Mouse (Mus musculus) urinary bladder, adult 18-20 months (tissue): ENCODE measurements around the gene Fam102a.

ENCODE experiments used
- DNase-seq, 2 experiments: peaks; one replicate each; pipeline ENCODE4 v3.0.0; 2022; ENCODE audit warnings: low spot score in 2 of 2, mixed read lengths in 2 of 2

The Fam102a gene

DNA sequence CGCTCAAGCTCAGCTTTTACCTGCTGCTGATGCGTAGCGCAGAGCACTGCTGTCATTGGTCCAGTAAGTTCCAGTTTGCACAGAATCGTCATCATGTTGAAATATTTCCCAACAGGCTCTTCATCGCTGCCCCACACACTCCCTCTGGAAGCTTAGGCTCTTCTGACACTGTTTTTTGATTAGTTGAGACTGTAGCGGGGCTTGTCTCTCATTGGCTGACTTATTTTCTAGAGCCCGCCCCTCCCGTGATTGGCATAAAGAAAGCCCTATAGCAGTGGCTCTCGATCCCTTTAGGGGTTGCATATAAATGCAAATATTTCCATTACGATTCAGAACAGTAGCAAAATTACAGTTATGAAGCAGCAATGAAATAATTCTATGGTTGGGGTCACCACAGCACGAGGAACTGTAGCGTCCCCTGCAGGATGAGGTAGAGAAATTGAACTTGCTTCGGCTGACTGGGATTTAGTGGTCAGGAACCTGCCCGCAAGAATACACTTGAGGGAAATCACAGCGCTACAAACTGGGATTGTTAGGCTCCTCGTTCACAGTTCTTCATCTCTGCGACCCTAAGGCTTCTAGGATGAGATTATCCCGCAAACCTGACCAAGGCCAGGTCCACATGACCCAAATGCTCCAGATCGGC lies 46.4 kb downstream of the Fam102a start:
- no peak for DNase-seq

DNA sequence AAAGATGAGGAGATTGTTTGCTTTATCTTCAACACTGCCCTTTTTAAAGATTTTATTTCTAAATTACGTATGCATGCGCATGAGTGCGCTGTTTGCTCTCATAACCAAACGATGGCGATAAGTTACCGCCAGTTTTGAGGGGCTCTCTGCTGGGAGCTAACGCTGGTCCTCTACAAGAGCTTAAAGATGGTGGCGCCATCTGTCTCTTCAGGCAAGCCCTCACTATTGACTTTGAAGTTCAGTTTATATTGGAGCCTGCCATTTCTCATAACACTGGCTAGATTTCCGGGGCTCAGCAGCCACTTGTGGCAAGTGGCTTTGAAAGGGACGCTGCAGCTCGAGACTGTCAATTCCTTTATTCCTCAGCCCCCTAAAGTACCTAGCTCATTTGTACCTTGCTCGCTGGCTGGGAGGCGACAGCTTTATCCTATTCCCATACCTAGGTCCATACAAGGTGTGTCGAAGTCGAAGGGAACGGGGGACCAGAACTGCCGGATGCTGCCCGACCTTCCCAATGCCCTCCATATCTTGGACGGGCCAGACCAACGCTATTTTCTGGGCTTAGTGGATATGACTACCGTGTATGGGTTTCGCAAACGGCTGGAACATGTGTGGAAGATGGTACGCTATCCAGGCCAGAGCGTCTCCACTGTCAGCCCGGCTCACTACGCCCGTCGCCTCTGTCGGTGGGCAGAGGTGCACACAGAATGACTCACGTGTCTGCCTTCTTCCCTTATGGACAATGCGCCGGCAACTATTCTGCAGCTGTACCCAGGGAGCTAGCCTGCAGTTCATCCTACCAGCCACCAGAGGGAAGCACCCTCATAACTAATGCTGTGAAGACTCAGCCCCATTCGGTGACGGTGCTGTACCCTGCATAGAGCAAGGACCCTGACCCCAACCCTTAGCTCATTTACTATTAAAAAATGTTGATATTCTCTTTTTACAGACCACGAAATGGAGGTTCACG lies 48.0 kb downstream of the Fam102a start:
- DNase-seq, result peak; percentile 67 to 71

DNA sequence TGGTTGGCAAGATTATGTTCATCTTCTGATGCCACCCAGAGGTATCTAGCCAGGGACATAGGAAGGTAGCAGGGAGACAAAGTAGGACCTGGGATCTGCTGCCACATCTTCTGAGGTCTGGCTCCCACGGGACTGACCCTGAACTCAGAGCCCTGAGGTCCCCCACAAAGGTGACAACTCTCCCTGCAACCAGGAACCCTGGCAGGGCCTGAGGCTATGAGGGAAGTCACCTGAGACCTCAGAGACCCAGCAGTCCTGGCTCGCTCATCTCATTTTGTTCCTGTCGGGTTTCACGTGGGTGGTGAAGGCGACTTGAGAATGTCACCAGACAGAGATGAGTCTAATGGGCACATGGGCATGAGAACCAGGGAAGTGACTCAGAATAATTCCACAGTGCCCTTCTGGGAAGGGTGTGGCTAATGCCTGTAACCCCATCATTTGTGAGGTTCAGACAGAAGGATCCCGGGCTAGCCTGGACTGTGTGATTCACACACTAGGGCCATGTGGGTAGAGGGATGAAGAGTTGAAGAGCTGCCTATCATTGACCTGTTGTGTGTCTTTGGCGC lies 50.1 kb downstream of the Fam102a start:
- no peak for DNase-seq

DNA sequence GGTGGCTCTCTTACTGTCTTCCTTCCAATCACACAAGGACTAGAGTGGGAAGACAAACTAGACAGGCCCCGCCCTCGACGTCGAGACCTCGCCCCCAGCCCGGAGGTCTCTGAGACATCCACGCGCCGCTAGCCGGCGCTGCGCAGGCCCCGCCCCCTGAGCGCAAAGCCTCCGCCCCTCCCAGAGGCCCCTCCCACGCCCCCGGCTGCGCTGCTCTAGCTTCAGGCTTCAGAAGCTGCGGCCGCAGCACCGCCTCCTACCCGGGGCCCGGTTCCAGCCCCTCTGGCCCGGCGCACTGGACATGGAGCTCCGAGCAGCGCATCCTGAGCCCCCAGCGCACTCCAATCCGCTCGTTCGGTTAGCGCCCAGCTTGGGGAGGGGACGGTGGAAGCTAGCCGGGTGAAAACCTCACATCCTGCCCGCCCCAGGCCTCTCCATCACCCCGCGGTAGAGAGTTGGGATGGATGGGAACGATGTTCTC lies 51.8 kb downstream of the Fam102a start, which contains the start of gene St6galnac4:
Gene St6galnac4, plus strand, starts transcription at position 225 of the 481 bp plus-strand sequence.
- peak; percentile 74 to 84 for DNase-seq

DNA sequence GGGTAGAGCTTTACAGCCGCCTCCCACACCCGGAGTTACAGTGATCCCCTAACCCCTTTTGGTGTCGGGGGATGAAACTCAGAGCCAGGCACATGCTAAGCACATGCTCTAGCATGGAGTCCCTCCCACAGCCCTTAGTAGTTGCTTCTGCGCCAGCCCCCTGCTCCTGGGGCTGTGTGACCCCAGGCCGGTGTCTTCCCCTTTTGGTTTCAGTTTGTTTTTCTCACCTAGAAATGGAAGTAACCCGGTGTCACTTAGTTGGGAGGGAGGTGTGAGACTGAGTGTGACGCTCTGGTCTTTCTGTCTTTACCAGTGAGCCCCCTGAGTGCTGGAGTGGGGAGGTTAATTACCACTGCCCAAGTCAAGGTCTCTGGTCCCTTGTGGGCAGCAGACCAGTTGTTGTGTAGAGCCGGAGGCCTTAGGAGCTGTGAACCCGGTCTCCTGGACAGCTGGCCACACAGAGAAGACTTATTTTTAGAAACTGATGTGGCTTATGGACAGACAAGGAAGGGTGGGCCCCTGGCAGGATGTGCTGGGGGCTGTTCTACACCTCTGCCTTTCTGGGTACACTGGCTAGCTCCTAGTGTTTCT lies 52.7 kb downstream of the Fam102a start:
- DNase-seq, result no peak

DNA sequence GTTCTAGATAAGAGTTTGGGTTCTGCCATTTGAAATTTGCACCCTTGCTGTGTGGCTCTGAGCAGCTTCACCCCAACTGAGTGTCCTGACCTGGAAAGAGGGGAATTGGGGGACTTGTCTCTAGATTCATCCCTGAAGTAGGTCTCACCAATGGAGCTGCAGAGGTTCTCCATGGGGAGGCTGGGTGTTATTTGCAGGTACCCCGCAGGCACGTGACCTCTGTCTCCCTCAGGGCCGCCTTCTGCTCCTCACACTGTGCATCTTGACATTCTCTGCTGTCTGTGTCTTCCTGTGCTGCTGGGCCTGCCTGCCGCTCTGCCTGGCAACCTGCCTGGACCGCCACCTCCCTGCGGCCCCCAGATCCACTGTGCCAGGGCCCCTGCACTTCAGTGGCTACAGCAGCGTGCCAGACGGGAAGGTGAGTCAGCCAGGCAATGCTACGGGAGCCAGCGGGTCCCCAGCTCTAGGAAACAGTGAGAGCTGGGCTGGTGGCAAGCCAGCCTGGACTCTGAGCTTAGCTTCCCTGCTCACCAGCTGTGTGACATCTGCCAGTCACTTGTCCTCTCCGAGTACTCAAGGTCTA lies 54.2 kb downstream of the Fam102a start:
- no peak for DNase-seq

DNA sequence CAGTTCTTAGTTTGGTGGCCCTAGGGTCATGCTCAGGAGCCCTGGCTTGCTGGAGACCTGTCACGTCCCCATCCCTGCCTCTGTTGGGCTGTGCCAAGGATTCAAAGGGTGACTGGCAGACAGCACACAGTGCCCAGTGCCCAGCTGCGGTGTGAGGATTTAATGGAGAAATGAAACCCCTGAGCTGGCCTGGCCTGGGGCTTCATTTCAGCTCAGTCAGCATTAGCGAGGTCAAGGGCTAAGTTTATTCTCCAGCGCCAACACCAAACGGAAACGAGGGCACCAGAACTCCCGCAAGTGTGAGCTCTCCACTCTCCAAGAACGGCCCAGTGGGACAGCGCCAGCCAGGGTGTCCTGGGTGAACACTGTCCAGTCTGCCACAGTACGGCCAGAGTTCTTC lies 55.1 kb downstream of the Fam102a start:
- DNase-seq, result no peak

DNA sequence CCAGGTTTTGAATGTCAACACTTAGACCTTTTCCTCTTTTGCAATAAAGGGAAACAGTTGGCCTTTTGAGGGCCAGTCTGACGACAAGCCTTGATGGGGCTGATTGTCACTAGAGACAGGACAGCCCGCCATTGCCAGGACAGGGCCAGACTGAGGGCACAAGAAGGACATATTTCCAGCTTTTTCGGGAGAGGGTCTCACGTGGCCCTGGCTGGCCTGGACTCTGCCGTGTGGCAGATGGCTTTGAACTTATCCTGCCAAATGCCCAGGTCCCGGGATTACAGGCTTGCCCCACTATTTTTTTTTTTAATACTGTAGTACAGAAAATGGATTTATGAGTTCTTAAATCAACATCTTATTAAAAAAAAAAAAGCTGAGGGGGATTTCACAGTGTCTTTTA lies 56.1 kb downstream of the Fam102a start:
- DNase-seq, result no peak

DNA sequence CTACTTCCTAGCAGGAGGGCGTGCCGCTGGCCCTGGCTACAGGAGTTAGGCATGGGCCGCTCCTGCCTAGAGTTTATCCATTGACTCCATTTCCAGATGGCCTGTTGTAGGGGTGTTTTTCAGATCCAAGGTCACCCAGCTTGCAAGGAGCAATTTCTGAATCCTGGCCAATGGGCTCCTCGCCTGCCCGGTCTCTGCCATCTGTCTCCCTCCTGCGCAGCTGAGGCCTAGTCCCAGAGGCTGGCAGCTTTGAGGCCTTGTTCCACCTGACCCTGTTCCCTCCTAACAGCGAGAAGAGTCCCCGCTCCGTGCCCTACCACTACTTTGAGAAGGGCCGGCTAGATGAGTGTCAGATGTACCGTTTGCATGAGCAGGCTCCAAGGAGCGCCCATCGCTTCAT lies 61.6 kb downstream of the Fam102a start:
- no peak for DNase-seq

DNA sequence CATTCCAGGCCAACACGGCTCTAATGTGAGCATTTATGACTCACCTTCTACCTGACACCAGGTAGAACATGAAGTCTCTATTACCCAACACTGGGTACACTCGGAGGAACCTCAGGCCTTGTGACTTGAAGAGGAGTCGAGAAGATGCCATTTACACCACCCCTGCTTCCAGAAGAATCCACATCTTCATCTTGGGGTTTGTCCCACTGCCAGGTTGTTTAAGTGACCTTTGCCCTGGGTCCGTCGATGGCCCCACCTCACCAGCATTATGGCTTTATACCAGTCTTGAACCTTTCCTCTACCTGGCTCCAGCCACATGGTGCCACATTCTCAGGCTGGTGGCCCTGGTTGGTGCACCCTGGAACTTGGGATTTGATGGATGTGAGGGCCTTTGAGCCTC lies 62.1 kb downstream of the Fam102a start:
- no peak for DNase-seq

DNA sequence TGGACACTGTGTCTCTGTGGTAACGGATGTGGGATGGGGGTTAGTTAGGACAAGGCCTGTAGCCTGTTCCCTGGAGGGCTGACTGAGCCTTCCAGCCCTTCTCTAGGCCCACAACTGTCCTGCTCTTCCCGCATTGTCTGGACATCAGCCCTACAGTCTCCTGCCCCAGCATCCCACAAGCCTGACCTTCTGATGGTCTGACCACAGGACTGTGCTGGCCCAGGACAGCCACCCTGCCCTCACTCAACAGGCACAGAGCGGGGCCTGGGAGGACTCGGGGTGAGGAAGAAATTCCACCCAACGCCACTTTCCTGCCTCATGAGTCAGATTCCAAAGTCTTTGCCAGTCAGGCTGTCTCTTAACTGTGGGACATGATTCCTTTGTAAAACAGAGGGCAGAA lies 62.6 kb downstream of the Fam102a start:
- no peak for DNase-seq

DNA sequence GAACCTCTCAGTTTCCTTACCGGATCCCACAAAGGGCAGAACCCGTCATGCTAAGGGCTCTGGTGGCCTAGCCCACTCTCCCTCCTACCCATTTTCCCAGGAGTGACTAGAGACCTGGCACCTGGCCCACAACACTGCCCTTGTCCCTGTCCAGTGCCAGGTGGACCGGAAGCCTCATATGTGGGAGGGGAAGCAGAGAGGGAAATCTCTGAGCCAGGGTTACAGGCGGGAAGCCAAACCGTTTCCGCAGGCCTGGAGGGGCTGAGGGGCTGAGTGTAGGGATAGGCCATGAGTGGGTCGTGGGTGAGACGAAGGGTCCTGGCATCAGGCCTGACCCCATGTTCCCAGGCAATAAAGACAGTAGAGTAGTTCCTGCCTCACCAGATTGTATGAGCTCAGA lies 63.4 kb downstream of the Fam102a start:
- no peak for DNase-seq

DNA sequence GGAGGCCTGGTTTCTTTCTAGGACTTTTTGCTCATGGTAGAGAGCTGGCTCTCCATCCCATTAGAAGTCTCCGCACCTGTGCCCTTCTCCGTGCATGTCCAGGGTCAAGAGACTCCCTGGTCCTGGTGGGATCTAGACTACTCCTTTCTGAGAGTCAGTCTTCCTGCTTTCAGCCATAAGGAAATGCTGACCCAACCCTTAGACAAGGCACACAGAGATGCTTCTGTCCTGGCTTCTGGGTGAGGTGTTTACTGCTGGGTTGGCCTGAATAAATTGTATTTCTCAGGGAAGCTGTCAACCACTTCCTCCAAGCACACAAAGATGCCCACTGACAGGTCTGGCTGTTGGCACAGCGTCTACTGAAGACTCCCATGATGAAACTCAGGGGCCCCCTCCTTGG lies 64.3 kb downstream of the Fam102a start, which contains the start of gene St6galnac6:
Gene St6galnac6, plus strand, starts transcription at position 301 of the 400 bp plus-strand sequence.
- no peak for DNase-seq

DNA sequence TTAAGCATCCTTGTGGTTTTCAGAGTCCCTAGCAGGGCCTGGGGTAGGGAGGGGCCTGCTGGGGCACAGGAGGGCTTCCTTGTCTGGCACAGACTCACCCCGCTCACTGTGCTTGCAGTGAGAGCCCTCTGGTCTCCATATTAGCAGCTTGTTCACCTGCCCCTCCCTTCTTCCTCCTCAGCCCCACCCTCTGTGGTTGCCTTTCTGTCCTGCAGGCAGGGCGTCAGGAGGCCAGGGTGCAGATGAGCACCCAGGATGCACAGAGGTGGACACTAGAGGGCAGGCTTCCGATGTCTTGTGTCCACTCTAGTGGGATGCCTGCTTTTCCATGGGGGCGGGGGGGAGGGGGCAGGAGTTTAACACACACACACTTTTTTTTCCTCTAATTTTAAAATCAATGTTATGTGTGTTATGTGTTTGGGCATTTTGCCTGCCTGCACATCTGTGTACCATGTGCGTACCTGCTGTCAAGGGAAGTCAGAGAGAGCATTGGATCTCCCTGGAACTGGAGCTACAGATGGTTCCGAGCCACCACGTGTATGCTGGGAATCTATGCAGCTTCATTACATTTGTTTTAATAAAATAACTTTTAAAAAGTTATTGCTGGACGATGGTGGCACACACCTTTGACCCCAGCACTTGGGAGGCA lies 66.4 kb downstream of the Fam102a start:
- DNase-seq, result no peak

DNA sequence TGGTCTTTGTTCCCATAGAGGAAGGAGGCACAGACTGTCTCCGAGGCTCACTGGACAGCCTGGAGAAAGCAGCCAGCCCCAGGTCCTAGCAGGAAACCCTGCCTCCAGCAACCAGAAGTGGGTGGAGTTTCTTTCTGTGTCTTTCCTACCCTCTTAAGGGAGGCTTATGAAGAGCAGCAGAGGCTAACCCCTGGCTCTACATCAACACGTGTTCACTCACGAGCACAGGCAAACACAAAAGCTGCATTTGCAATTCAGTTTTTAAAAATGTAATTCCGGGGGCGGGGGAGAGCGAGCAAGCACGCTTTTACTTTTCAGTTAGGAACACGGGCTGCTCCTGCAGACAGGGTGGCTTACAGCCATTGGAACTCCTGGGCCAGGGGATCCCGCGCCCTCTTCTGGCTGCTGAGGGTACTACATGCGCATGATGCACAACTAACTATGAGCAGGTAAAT lies 67.5 kb downstream of the Fam102a start:
- peak; percentile 76 to 90 for DNase-seq

DNA sequence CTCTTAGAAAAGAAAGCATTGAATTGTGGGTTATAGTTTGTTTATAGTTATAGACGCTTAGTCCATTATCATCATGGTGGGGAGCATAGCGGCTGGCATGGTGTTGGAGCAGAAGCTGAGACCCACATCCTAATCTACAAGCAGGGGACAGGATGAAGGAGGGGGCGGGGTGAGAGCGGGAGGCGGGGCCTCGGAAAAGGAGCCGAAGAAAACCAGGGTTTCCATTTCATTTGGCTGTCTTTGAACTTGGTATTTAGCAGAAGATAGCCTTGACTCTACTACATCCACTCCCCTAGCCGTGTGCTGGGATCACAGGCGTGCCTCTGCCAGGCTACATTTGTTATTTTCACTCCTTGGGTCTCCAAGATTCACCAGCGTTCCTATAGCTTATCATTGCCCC lies 69.5 kb downstream of the Fam102a start:
- no peak for DNase-seq

DNA sequence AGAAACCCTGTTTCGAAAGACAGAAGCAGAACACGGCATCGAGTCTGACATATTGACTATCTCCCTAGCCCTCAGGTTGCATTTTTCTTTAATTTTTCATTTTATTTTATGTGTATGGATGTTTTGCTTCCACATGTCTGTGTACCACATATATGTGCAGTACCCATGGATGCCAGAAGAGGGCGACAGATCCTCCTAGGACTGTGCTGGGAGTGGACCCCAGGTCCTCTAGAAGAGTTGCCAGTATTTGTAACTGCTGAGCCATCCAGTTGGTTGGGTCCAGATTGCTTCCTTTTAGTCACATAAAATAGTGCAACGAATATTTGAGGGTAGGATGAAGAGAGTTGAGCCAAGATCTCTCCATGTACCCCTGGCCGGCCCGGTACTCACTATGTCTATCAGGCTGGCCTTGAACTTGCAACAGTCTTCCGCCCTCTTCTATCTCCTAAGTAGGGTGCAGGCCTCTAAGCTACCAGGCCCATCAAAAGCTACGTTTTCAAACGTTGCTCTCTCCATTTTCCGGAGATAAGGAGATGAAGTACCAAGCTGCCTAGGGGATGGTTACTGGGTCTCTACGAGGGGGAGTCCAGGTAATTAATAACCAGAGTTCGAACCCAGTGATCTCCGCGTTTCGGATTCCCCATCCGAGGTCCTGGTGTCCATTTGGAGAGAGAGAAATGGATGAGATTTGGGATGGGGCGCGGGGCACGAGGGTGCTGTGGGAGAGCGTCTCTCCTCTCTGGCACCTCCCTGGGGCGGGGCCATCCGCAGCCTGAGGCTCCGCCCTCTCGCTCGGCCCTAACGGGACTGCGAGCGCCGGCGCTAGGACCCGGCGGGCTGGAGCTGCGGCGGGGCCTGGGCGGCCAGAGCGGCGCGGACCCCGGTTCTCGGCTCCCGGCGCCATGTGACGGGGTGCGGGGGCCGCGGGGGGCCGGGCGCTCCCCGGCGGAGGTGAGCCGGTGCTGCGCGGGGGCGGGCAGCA lies 71.3 kb downstream of the Fam102a start:
- DNase-seq, result peak; percentile 71 to 72

DNA sequence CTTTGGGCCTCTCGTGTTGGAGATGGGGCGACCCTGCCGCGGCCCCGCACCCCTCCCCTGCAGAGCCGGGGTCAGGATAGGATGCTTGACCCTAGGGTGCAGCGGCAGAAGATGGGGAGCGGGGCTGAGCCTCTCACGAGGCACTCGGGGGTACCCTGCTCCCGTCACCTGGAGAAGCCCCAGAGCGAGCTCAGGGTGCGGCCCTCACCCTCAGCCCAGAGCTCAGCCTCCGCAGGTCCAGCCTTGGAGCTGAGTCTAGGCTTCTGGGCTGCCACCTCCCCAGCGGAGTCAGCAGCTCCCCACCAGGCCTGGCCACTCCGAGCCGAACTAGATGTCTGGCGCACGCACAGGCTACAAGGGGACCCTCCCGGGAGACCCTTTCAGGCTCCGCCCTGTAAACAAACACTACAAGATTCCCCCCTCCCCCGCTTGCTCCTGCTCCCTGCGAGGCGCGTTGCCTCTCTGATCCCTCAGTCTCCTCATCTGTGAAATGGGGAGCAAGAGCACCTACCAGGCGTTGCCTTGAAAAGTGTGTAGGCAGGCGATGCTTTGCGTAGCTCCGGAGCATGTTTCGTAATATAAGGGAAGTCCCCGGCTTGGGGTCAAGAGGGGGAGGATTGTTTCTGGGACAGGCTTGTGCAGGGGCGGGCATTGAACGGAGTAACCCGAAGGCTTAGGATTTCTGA lies 72.3 kb downstream of the Fam102a start:
- no peak for DNase-seq

DNA sequence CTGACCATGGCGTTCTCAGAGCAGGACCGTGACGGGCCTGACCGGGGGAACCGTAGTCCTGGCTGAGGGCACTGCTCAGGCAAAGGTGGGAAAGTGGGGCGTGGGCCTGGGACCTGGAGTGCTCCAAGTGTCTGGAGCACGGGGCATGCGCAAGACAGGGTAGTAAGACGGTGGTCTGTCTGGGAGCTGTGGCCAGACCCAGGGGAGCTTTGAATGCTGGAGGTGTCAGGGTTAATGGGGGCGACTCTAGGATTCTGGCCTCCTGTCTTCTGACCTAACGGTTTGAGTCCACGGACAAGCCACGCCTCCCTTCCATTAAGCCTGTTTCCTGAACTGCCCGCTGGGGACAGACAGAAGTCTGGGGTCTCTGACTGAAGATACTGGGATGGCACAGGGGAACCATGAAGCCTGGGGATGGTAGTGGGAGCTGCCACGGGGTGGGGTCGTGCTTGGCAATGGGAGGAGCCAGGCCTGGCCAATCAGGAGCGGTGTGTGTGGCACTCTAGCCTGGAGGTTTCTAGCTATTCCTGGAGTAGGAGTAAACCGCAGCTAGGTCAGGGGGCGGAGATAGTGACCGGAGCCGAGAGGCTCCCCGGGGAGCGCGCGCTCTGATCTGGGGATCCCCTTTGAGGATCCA lies 73.1 kb downstream of the Fam102a start:
- peak in 1 of 2 experiments; percentile 65 for DNase-seq
